Mouse (Mus musculus) olfactory bulb, adult 2 months (tissue): ENCODE results near the gene Dnajc25.

Experiments
- CTCF ChIP-seq: fragments of 200-500 bp; IDR thresholded peaks from 2 replicates; pipeline ENCODE4 v1.5.1; 2012; ENCODE audit warnings: low read depth, mild to moderate bottlenecking, low read length, moderate library complexity; ENCODE audit not compliant: insufficient read depth
- POLR2A ChIP-seq: fragments of 200-500 bp; IDR thresholded peaks from 2 replicates; pipeline ENCODE4 v1.6.1; 2012; ENCODE audit warnings: mild to moderate bottlenecking, low read depth, low read length, moderate library complexity; ENCODE audit not compliant: insufficient read depth

- TF ChIP-seq POLR2A: no peak
- TF ChIP-seq CTCF: no peak
Measured at GRCm38 (mm10) chr4:59003806-59004200, 8.9 kb downstream of the Dnajc25 start.
